Mouse (Mus musculus) liver, embryonic 14.5 days (tissue): ENCODE measurements at regions not wholly inside any gene's neighbourhood (a gene's known extent, or its start where the extent isn't known, plus 50 kb on each side); places are given as distances from the start of the nearest gene placed in this dataset.

Experiments used
- CTCF ChIP-seq: IDR thresholded peaks from 2 replicates; pipeline ENCODE4 v1.5.1; 2016; ENCODE audit warnings: antibody characterized with exemption, low read depth, control low read depth
- EP300 ChIP-seq: IDR thresholded peaks from 2 replicates; pipeline ENCODE4 v1.6.1; 2016; ENCODE audit warnings: antibody characterized with exemption, low read depth

- TF ChIP-seq CTCF (no peak), EP300 (no peak)
Observed at GRCm38 (mm10) chr14:36316418-36317111, 221.8 kb downstream of the 4930474N05Rik start.
